ENCODE assay signal across 8 mouse cellular contexts in the genomic region with DNA sequence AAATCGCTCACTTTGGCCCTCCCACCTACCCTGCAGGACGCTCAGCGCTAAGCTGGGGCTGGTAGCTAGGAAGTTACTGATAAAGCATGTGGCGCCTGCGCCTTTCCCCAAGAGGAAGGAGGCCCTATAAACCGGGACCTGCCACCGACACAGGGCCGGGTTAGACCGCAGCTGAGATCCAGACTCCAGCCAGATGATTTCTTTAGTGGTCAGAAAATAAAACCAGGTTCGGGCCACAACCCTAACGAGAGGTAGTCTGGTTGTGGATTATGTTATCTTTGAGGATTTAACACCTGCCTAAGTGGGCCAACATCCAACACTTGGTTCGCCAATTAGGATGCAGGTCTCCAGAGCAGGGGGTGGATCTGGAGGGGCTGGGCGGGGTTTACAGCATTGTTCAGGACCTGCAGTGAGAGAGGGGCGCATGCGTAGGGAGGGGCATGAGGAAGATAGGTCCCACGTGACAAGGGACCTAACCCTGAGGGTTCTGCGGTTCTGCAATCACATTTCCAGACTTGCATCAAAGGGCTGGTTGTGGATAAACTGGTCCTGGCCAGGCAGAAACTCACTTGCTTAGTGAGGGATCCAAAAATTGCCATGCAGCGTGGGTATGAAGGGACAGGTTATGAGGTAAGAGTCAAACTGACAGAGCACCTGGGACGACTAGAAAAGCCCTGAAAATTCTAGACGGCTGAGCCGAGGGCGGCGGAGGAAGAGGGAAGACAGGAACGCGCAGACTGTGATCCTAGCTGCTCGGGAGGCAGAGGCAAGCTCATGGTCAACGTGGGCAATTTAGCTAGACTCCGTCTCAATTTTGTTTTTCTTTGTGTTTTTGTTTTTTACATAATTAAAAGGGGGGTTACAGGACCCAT. TPM values are rescaled to one million over a fixed set of nuclear protein-coding genes. Genes with fewer than 3 reads are reported as not detected.
DNase-seq lines count a peak whose midpoint lies in the region; ATAC-seq and TF ChIP-seq lines count a peak whose summit lies in the region.

TSS of gene Slc16a13 (minus strand) at position 334 of the 872 bp plus-strand sequence.

- peak; percentile 24; the same call in 1 of the 2 replicates for TF ChIP-seq POLR2A in bone marrow, adult 2 months (IDR thresholded peaks at IDR 0.05; ENCODE audit: borderline replicate concordance, control insufficient read depth, low read depth, low read length)

- WGBS in bone marrow, adult 2 months: under 1% methylated on average over 28 of the region's 28 CpGs
- under 1% methylated on average over 28 of the region's 28 CpGs for WGBS in embryonic facial prominence, embryonic 14.5 days
- under 1% methylated on average over 28 of the region's 28 CpGs for WGBS in limb, embryonic 12.5 days
- under 1% methylated on average over 28 of the region's 28 CpGs for WGBS in midbrain, embryonic 14.5 days

- no peaks in the 10 kb centered on the region for H3K9me3 ChIP-seq in embryonic facial prominence, embryonic 14.5 days (ENCODE audit: control insufficient read depth, low read length)
- no peaks in the 10 kb centered on the region for H3K9me3 ChIP-seq in limb, embryonic 12.5 days
- no peaks in the 10 kb centered on the region for H3K9me3 ChIP-seq in midbrain, embryonic 14.5 days (ENCODE audit: control insufficient read depth, low read length)

- ATAC-seq in embryonic facial prominence, embryonic 14.5 days (ENCODE audit: low read depth): peak; percentile 96
- ATAC-seq in limb, embryonic 12.5 days (ENCODE audit: insufficient number of reproducible peaks, insufficient read depth, low FRiP score, low TSS enrichment, low read depth): peak; percentile 92
- peak; percentile 95 for ATAC-seq in midbrain, embryonic 14.5 days (ENCODE audit: low FRiP score, low TSS enrichment)

- H3K4me2 ChIP-seq in embryonic facial prominence, embryonic 14.5 days (ENCODE audit: low read depth, low read length): peak within 1 kb of the TSS; percentile 94
- H3K4me2 ChIP-seq in limb, embryonic 12.5 days: peak within 1 kb of the TSS; percentile 81
- H3K4me2 ChIP-seq in midbrain, embryonic 14.5 days (ENCODE audit: low read length): peak within 1 kb of the TSS; percentile 88

- H3K4me3 ChIP-seq in bone marrow, adult 2 months (replicated peaks; ENCODE audit: control insufficient read depth, low read depth, low read length): peak within 1 kb of the TSS; percentile 72
- peak within 1 kb of the TSS; percentile 53 for H3K4me3 ChIP-seq in embryonic facial prominence, embryonic 14.5 days (ENCODE audit: low read depth, low read length)
- peak within 1 kb of the TSS; percentile 52 for H3K4me3 ChIP-seq in limb, embryonic 12.5 days (replicated peaks)
- peak within 1 kb of the TSS; percentile 57 for H3K4me3 ChIP-seq in midbrain, embryonic 14.5 days (replicated peaks; ENCODE audit: low read depth, low read length)

- peak within 1 kb of the TSS; percentile 84 for H3K27ac ChIP-seq in bone marrow, adult 2 months (ENCODE audit: control insufficient read depth, insufficient read depth, low read depth, low read length, poor library complexity)
- peak within 1 kb of the TSS; percentile 71 for H3K27ac ChIP-seq in embryonic facial prominence, embryonic 14.5 days (replicated peaks; ENCODE audit: low read depth, low read length)
- peak within 1 kb of the TSS; percentile 80 for H3K27ac ChIP-seq in limb, embryonic 12.5 days
- H3K27ac ChIP-seq in midbrain, embryonic 14.5 days (replicated peaks; ENCODE audit: low read depth, low read length): peak within 1 kb of the TSS; percentile 88

- no peak for TF ChIP-seq CTCF in bone marrow, adult 2 months (IDR thresholded peaks at IDR 0.05; ENCODE audit: control insufficient read depth, insufficient read depth, low read length)

- H3K9ac ChIP-seq in embryonic facial prominence, embryonic 14.5 days (ENCODE audit: low read depth, low read length): peak within 1 kb of the TSS; percentile 70
- H3K9ac ChIP-seq in limb, embryonic 12.5 days (replicated peaks): peak within 1 kb of the TSS; percentile 68
- H3K9ac ChIP-seq in midbrain, embryonic 14.5 days (replicated peaks; ENCODE audit: low read length): peak within 1 kb of the TSS; percentile 81

- H3K36me3 ChIP-seq in embryonic facial prominence, embryonic 14.5 days (ENCODE audit: control insufficient read depth, insufficient read depth, low read length): peaks cover 3% of the 10 kb centered on the region; the same call in 1 of the 2 replicates
- peaks cover 27% of the 10 kb centered on the region; the same call in 1 of the 2 replicates for H3K36me3 ChIP-seq in limb, embryonic 12.5 days
- peaks cover 15% of the 10 kb centered on the region; the same call in 1 of the 2 replicates for H3K36me3 ChIP-seq in midbrain, embryonic 14.5 days (ENCODE audit: control insufficient read depth, insufficient read depth, low read length)

- peaks cover 4% of the 10 kb centered on the region; the same call in 1 of the 2 replicates for H3K4me1 ChIP-seq in bone marrow, adult 2 months (ENCODE audit: control insufficient read depth, insufficient read depth, low read length)
- no peaks in the 10 kb centered on the region; the same call in 1 of the 2 replicates for H3K4me1 ChIP-seq in embryonic facial prominence, embryonic 14.5 days (ENCODE audit: control insufficient read depth, insufficient read depth, low read length)
- H3K4me1 ChIP-seq in limb, embryonic 12.5 days (replicated peaks): peaks cover 37% of the 10 kb centered on the region
- H3K4me1 ChIP-seq in midbrain, embryonic 14.5 days (ENCODE audit: control insufficient read depth, insufficient read depth, low read length): peaks cover 30% of the 10 kb centered on the region

- DNase-seq in A20 (ENCODE audit: low read depth, low spot score): peak; percentile 89
- peak; percentile 99 for DNase-seq in embryonic facial prominence, embryonic 14.5 days (ENCODE audit: low spot score)
- DNase-seq in heart, adult 8-10 months (ENCODE audit: low spot score): peak; percentile 94
- peak; percentile 98 to 99 for DNase-seq in kidney, adult 8-10 months
- DNase-seq in midbrain, embryonic 14.5 days: peak; percentile 99
- peak; percentile 87 to 88 for DNase-seq in spleen, adult 18-20 months

- peaks cover 39% of the 10 kb centered on the region for H3K27me3 ChIP-seq in embryonic facial prominence, embryonic 14.5 days (replicated peaks; ENCODE audit: control insufficient read depth, insufficient read depth, low read length)
- H3K27me3 ChIP-seq in limb, embryonic 12.5 days: peaks cover 50% of the 10 kb centered on the region
- H3K27me3 ChIP-seq in midbrain, embryonic 14.5 days (ENCODE audit: control insufficient read depth, insufficient read depth, low read length): peaks cover 22% of the 10 kb centered on the region

RNA-seq across cellular contexts. Expression of gene Slc16a13, which starts in this region (rescaled TPM):
- polyA plus RNA-seq in bone marrow, adult 2 months (2011; ENCODE audit: insufficient read depth, insufficient read length, low replicate concordance, missing spikeins): 0.60 and 1.7 TPM in 2 replicates
- 4.2 and 5.8 TPM in 2 replicates for polyA plus RNA-seq in embryonic facial prominence, embryonic 14.5 days (2014; fragmentation: Nextera tagmentation; extraction: Ambion mirVana)
- total RNA-seq in heart, adult 8-10 months (2022): 1 to 10 TPM; 2.5 to 3.6 (median 3.4) TPM
- polyA plus RNA-seq in limb, embryonic 12.5 days (2016; fragmentation: Nextera tagmentation; extraction: Ambion mirVana): 16.1 and 18.5 TPM in 2 replicates
- 10.0 and 10.7 TPM in 2 replicates for polyA plus RNA-seq in midbrain, embryonic 14.5 days (2014; fragmentation: Nextera tagmentation; extraction: Ambion mirVana)

Comparison
In these comparisons a context has a peak if more than half of its experiments do, and no peak if none do; other contexts are left out.
1. Peak in every context shown above with its lines: DNase-seq, ATAC-seq, H3K4me3 ChIP-seq and H3K27ac ChIP-seq.